Mouse (Mus musculus): ENCODE measurements around the gene Atg10. TPM values are rescaled to one million over a fixed set of nuclear protein-coding genes. Genes with fewer than 3 reads are reported as not detected.

Atg10 gene
- polyA plus RNA-seq, 1 experiment from 2014 or later = 4.8 TPM

DNA sequence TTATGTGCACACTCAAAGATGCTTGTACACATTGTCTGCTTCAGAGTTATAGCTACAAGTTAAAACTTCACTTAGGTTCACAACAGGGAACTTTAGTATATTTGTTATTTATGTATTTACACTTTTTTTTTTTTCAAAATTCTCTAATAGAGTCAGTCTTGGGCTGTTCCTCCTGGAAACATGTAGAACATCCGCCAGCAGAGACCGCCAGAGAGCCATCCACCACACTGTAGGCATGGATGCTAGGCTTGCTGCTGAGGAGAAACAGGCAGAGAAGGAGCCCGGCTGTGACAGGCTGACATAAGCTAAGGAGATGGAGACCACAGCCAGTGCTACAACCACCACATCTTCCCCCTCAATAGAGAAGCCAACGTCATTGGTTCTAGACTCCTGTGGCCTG lies 256.3 kb downstream of the Atg10 start:
- peak; percentile 79 for DNase-seq
- H3K36me3 ChIP-seq (replicated peaks; ENCODE audit: insufficient read depth, low read length) = no peaks in the 10 kb centered on the region
- H3K9ac ChIP-seq (replicated peaks) = no peak overlapping the region
- TF ChIP-seq CTCF (IDR thresholded peaks at IDR 0.05; ENCODE audit: low read depth) (peak; percentile 86), EP300 (IDR thresholded peaks at IDR 0.05; ENCODE audit: low read depth) (no peak)
- ATAC-seq = peak; percentile 49; the same call in 1 of the 2 replicates
- no peak overlapping the region for H3K27ac ChIP-seq (ENCODE audit: low read depth)
- no peaks in the 10 kb centered on the region for H3K27me3 ChIP-seq (ENCODE audit: insufficient read depth, low read length)
- H3K4me3 ChIP-seq (ENCODE audit: low read depth, low read length) = no peak overlapping the region
- WGBS (ENCODE audit: insufficient replicate concordance) = 5% methylated on average over 4 of the region's 4 CpGs
- no peaks in the 10 kb centered on the region for H3K9me3 ChIP-seq (ENCODE audit: low read length)
- no peaks in the 10 kb centered on the region for H3K4me1 ChIP-seq (ENCODE audit: insufficient read depth)
- no peak overlapping the region for H3K4me2 ChIP-seq (ENCODE audit: low read depth, low read length)

DNA sequence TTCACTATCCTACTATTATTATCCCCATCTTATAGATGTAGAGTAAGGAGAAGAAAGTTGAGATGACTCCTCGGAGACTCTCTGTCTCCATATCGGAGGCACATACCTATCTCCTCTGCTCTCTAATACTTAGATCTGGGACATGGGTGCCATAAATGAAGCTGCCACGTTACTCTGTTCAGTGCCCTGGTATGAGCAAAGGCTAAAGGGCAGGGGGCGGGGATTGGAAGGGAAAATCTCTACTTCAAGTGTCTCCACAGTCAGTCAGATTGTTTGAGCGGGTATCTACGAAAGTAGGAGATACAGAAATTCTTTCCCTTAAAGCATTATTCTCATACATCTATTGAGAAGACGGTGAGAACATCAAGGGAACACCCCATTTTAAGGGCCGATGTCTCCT lies 257.8 kb downstream of the Atg10 start:
- H3K36me3 ChIP-seq (replicated peaks; ENCODE audit: insufficient read depth, low read length) = no peaks in the 10 kb centered on the region
- WGBS (ENCODE audit: insufficient replicate concordance) = 78% methylated on average over 8 of the region's 8 CpGs
- no peaks in the 10 kb centered on the region for H3K27me3 ChIP-seq (ENCODE audit: insufficient read depth, low read length)
- H3K9me3 ChIP-seq (ENCODE audit: low read length) = no peaks in the 10 kb centered on the region
- H3K9ac ChIP-seq (replicated peaks) = no peak overlapping the region
- H3K4me1 ChIP-seq (ENCODE audit: insufficient read depth) = no peaks in the 10 kb centered on the region
- ATAC-seq = no peak
- no peak for TF ChIP-seq EP300 (IDR thresholded peaks at IDR 0.05; ENCODE audit: low read depth)
- TF ChIP-seq CTCF (IDR thresholded peaks at IDR 0.05; ENCODE audit: low read depth) = no peak
- H3K4me3 ChIP-seq (ENCODE audit: low read depth, low read length) = no peak overlapping the region
- no peak for DNase-seq
- no peak overlapping the region for H3K4me2 ChIP-seq (ENCODE audit: low read depth, low read length)
- no peak overlapping the region for H3K27ac ChIP-seq (ENCODE audit: low read depth)

DNA sequence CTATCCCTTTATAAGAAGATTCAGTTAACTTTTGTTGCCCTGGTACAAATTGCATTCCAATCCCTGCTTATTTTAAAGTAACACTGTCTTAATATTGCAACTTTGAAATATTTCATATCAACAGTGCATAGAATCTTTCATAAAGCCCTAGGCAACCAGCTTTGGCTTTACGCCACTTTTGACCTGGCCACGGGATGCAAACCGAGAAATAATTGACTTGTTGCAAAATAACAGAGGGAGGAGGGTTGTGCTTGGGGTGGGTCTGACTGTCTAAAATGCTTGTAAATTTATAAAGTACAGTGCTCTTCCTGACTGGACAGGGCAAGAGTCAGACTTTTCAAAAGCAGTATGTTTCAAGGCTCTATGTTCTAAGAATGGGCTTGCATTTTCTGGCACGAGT lies 259.3 kb downstream of the Atg10 start:
- H3K9ac ChIP-seq (replicated peaks) = no peak overlapping the region
- TF ChIP-seq CTCF (IDR thresholded peaks at IDR 0.05; ENCODE audit: low read depth) (no peak), EP300 (IDR thresholded peaks at IDR 0.05; ENCODE audit: low read depth) (no peak)
- H3K27me3 ChIP-seq (ENCODE audit: insufficient read depth, low read length) = no peaks in the 10 kb centered on the region
- H3K27ac ChIP-seq (ENCODE audit: low read depth) = no peak overlapping the region
- no peak overlapping the region for H3K4me3 ChIP-seq (ENCODE audit: low read depth, low read length)
- DNase-seq (no peak), ATAC-seq (no peak)
- H3K4me2 ChIP-seq (ENCODE audit: low read depth, low read length) = no peak overlapping the region
- no peaks in the 10 kb centered on the region for H3K4me1 ChIP-seq (ENCODE audit: insufficient read depth)
- no peaks in the 10 kb centered on the region for H3K36me3 ChIP-seq (replicated peaks; ENCODE audit: insufficient read depth, low read length)
- no peaks in the 10 kb centered on the region for H3K9me3 ChIP-seq (ENCODE audit: low read length)
- 67% methylated on average over 4 of the region's 4 CpGs for WGBS (ENCODE audit: insufficient replicate concordance)

DNA sequence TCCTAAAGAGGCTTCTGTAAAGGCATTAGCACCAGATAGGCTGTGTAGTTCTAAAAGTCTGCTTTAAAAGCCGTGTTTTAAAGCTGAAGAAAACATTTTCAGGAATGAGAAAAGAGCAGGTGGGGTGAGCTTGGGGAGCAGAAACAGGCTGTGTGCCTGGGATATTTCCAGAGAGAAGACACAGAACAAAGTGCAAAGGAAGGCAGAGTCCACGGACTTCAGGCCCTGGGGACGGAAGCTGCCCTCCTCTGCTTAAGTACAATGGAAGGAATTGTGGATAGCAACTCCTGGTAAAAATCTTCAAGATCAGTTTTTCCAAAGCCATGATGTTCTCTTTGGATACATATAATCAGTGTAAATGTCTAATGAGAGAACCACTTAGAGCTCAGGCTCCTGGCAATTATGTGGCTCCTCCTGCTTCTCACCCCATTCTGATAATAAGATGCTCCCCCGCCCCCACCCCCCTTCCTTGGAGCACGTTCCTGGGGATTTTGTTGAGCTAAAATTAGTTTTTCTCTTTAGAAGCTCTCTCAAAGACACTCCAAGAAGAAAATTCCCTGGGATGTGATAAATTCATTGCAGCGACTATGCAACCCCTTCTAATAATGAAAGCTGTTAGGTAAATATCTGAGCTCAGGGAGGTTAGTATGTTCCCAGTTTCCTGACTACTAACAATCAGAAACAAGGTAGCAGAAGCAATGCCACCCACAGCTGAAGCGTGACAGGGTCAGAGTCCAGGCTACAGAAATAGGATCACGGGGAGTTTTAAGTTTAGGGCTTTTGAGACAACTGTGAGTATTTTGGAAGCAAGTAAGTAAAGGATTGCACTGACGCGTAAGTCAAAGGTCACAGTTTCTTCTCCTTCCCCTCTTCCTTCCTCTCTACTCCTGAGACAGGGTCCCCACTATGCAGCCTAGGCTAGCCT lies 260.7 kb downstream of the Atg10 start:
- Histone ChIP-seq H3K9me3 (ENCODE audit: low read length) (no peaks in the 10 kb centered on the region), H3K36me3 (replicated peaks; ENCODE audit: insufficient read depth, low read length) (no peaks in the 10 kb centered on the region), H3K9ac (replicated peaks) (no peak overlapping the region), H3K4me1 (ENCODE audit: insufficient read depth) (no peaks in the 10 kb centered on the region), H3K27ac (ENCODE audit: low read depth) (no peak overlapping the region), H3K4me2 (ENCODE audit: low read depth, low read length) (no peak overlapping the region), H3K27me3 (ENCODE audit: insufficient read depth, low read length) (no peaks in the 10 kb centered on the region), H3K4me3 (ENCODE audit: low read depth, low read length) (no peak overlapping the region)
- TF ChIP-seq EP300 (IDR thresholded peaks at IDR 0.05; ENCODE audit: low read depth) = no peak
- TF ChIP-seq CTCF (IDR thresholded peaks at IDR 0.05; ENCODE audit: low read depth) = no peak
- no peak for ATAC-seq
- 68% methylated on average over 10 of the region's 10 CpGs for WGBS (ENCODE audit: insufficient replicate concordance)
- no peak for DNase-seq

DNA sequence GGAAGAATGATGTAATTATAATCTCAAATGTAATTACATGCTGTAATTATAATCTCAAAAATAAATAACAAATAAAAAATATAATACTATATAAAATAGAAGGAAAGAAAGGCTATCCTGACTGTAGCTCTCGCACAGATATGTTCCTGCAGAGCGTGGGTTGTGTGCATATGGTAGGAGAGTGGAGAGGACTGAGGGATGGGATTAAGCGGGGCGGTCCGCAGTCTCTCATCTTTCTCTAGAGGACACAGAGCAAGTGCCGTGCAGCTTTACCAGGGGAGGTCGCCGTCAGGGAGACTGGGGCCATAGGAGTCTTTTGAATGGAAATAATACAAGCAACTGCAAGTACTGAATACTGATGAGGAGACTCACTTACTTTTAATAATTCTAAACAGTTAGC lies 263.2 kb downstream of the Atg10 start:
- no peak for TF ChIP-seq EP300 (IDR thresholded peaks at IDR 0.05; ENCODE audit: low read depth)
- TF ChIP-seq CTCF (IDR thresholded peaks at IDR 0.05; ENCODE audit: low read depth) = no peak
- H3K4me3 ChIP-seq (ENCODE audit: low read depth, low read length) = no peak overlapping the region
- no peaks in the 10 kb centered on the region for H3K36me3 ChIP-seq (replicated peaks; ENCODE audit: insufficient read depth, low read length)
- H3K9ac ChIP-seq (replicated peaks) = no peak overlapping the region
- no peak overlapping the region for H3K4me2 ChIP-seq (ENCODE audit: low read depth, low read length)
- DNase-seq (no peak), ATAC-seq (no peak)
- WGBS (ENCODE audit: insufficient replicate concordance) = 86% methylated on average over 8 of the region's 8 CpGs
- H3K9me3 ChIP-seq (ENCODE audit: low read length) = no peaks in the 10 kb centered on the region; the same call in 1 of the 2 replicates
- no peaks in the 10 kb centered on the region for H3K27me3 ChIP-seq (ENCODE audit: insufficient read depth, low read length)
- H3K4me1 ChIP-seq (ENCODE audit: insufficient read depth) = no peaks in the 10 kb centered on the region
- no peak overlapping the region for H3K27ac ChIP-seq (ENCODE audit: low read depth)

DNA sequence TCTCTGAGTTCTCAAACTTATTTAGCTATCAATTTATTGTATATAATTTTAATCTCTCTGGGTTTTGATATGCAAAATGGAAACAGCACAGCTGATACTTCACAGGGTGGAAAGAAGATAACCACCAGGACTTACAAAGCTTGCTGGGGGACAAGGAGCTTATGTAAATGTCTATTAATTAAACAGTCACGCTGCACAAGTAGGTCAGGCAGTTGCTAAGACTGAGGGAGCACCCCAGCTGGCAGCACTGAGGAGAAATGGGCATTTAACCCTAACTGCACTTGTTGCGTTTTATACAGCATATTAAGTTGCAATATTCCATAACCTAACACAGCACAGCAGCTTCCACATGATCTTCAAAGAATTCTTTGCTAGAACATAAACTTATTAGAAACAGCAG lies 264.9 kb downstream of the Atg10 start:
- TF ChIP-seq EP300 (IDR thresholded peaks at IDR 0.05; ENCODE audit: low read depth) = no peak
- no peak for TF ChIP-seq CTCF (IDR thresholded peaks at IDR 0.05; ENCODE audit: low read depth)
- Histone ChIP-seq H3K27me3 (ENCODE audit: insufficient read depth, low read length) (no peaks in the 10 kb centered on the region), H3K9me3 (ENCODE audit: low read length) (no peaks in the 10 kb centered on the region; the same call in 1 of the 2 replicates), H3K27ac (ENCODE audit: low read depth) (no peak overlapping the region), H3K4me2 (ENCODE audit: low read depth, low read length) (no peak overlapping the region), H3K4me1 (ENCODE audit: insufficient read depth) (no peaks in the 10 kb centered on the region), H3K9ac (replicated peaks) (no peak overlapping the region), H3K36me3 (replicated peaks; ENCODE audit: insufficient read depth, low read length) (no peaks in the 10 kb centered on the region), H3K4me3 (ENCODE audit: low read depth, low read length) (no peak overlapping the region)
- 70% methylated on average over 2 of the region's 2 CpGs for WGBS (ENCODE audit: insufficient replicate concordance)
- no peak for DNase-seq
- no peak for ATAC-seq
